Mouse (Mus musculus): ENCODE measurements around the gene Gm19684.
"Not testable (repeated sequence)": the region's sequence is repeated elsewhere in the genome, so short reads cannot be mapped to it uniquely, and the experiment has no call there.

DNA sequence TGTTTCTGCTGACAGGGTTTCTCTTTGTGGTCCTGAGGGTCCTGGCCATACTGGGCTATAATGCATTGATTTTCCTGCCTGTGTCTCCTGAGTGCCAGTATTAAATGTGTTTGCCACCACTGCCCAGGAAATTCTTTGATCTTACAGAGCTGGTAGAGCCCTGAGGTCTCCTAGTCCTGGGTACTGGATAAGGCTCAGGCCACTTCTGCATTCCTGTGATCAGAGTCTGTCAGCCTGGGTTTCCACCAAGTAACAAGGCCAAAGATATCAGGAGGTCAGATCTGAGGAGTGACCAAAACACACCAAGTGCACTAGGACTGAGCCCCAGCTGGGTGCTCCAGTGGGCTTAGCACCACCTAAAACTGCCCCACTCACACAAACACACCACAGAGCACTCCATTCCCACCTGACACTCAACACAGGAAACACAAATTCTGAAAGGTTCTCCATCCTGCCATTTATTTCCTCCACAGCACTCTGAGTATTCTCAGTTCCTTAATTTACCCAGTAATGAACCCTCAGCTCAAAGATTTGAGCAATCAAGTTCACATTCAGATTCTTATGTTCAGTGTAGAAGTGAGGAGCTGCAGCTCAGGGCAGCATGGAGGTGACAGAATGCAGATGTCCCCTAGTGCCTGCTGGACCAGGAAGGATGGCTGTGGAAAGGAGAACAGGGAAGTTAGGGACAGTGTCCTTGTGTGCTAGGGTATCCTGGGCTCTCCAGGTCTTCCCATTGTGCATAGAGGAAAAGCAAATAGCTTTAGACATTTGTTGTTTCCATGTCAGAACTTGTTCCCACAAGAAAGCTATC is 14.1 kb downstream of the Gm19684 start:
- not testable (repeated sequence) for TF ChIP-seq CTCF (IDR thresholded peaks at IDR 0.05; ENCODE audit: low read depth, low read length); TAL1 (conservative IDR thresholded peaks at IDR 0.05; ENCODE audit: low read depth, low read length); GATA1 (IDR thresholded peaks at IDR 0.05; ENCODE audit: borderline replicate concordance, low read length); POLR2AphosphoS5 (IDR thresholded peaks at IDR 0.05; ENCODE audit: insufficient replicate concordance, low read depth, low read length)

All from G1E (cell line).